Mouse (Mus musculus) midbrain, embryonic 11.5 days (tissue): ENCODE results near the gene D6Ertd527e. TPM values are rescaled to one million over a fixed set of nuclear protein-coding genes. Genes with fewer than 3 reads are reported as not detected.
A peak's percentile ranks its signal among the peaks of the same experiment; 100 is the strongest.

Source experiments
- ATAC-seq: fragments of 200-750 bp; cut with Nextera tagmentation; 2 replicates; pipeline ENCODE4 v1.8.0; 2017; ENCODE audit warnings: moderate TSS enrichment, moderate library complexity; ENCODE audit not compliant: low FRiP score
- DNase-seq: peaks from one replicate; pipeline ENCODE4 v3.0.0; 2015; ENCODE audit warnings: low spot score; ENCODE audit errors: missing footprints
- H3K27ac ChIP-seq: fragments of 300-500 bp; sonication (generic); 2 replicates; pipeline ENCODE4 v1.5.1; 2014; ENCODE audit warnings: low read depth, low read length
- H3K27me3 ChIP-seq: fragments of 300-500 bp; sonication (generic); 2 replicates; pipeline ENCODE4 v1.6.1; 2014; ENCODE audit warnings: mild to moderate bottlenecking, low read length, moderate library complexity, mixed read lengths; ENCODE audit not compliant: control insufficient read depth, insufficient read depth
- H3K36me3 ChIP-seq: fragments of 300-500 bp; sonication (generic); 2 replicates; pipeline ENCODE4 v1.6.1; 2014; ENCODE audit warnings: mild to moderate bottlenecking, low read length, moderate library complexity, mixed read lengths; ENCODE audit not compliant: control insufficient read depth, insufficient read depth
- H3K4me1 ChIP-seq: fragments of 300-500 bp; sonication (generic); 2 replicates; pipeline ENCODE4 v1.6.1; 2014; ENCODE audit warnings: low read length; ENCODE audit not compliant: control insufficient read depth, insufficient read depth
- H3K4me2 ChIP-seq: fragments of 300-500 bp; sonication (generic); 2 replicates; pipeline ENCODE4 v1.6.1; 2014; ENCODE audit warnings: mild to moderate bottlenecking, moderate library complexity
- H3K4me3 ChIP-seq: fragments of 300-500 bp; sonication (generic); 2 replicates; pipeline ENCODE4 v1.5.1; 2014; ENCODE audit warnings: low read depth, low read length
- H3K9ac ChIP-seq: fragments of 300-500 bp; sonication (generic); 2 replicates; pipeline ENCODE4 v1.6.1; 2014; ENCODE audit warnings: low read length
- H3K9me3 ChIP-seq: fragments of 300-500 bp; sonication (generic); 2 replicates; pipeline ENCODE4 v1.6.1; 2016; ENCODE audit warnings: low read length; ENCODE audit not compliant: control insufficient read depth
- WGBS: fragments of 180-500 bp; shearing (Covaris S2); extraction: QIAGEN DNeasy Blood & Tissue Kit; methylation state at CpG from one replicate; pipeline ENCODE4 v1.1.7; 2014; 5-methylcytosine and 5-hydroxymethylcytosine counted together
- polyA plus RNA-seq: library from polyadenylated mRNA; unstranded; fragments of >200 nt; fragmentation: Nextera tagmentation; extraction: Ambion mirVana; gene quantifications from 2 replicates; pipeline ENCODE4 v1.2.1, GENCODE M21; 2014

D6Ertd527e gene
- polyA plus RNA-seq: 0.19 TPM in 1 of 2 replicates, not detected in the other

DNA sequence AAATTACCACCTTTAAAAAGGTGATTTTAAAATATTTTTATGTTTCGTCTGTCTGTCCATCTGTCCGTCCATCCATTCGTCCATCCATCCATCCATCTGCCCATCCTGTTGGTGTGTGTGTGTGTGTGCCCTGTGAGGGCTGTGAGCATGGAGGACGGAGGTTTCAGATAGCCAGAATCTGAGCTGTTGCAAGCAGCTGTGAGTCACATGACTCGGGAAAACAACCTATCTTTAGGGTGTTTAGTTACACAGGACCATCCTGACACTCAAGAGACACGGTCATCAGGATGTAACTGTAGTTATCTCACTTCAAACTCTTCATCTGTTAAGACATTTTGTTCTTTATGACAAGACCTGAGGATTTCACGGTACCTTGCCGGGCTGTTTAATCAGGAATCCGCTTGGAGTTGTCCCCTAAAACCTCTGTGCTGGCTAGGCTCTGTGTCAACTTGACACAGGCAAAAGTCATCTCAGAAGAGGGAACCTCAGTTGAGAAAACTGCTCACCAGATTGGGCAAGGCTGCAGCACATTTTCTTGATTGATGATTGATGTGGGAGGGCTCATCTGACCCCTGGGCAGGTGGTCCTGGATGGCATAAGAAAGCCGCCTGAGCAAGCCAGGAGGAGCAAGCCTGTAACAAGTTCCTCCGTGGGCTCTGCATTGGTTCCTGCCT lies at the start of gene D6Ertd527e:
Gene D6Ertd527e, plus strand, starts transcription at position 624 of the 674 bp plus-strand sequence.
- Histone ChIP-seq H3K4me1 (peaks cover 7% of the 10 kb centered on the region), H3K36me3 (no peaks in the 10 kb centered on the region), H3K27ac (no peak within 1 kb of the TSS), H3K9me3 (no peaks in the 10 kb centered on the region), H3K27me3 (no peaks in the 10 kb centered on the region), H3K4me2 (no peak within 1 kb of the TSS), H3K9ac (no peak within 1 kb of the TSS), H3K4me3 (no peak within 1 kb of the TSS)
- ATAC-seq (no peak), DNase-seq (peak; percentile 44)
- 86% methylated on average over 11 of the region's 11 CpGs for WGBS

DNA sequence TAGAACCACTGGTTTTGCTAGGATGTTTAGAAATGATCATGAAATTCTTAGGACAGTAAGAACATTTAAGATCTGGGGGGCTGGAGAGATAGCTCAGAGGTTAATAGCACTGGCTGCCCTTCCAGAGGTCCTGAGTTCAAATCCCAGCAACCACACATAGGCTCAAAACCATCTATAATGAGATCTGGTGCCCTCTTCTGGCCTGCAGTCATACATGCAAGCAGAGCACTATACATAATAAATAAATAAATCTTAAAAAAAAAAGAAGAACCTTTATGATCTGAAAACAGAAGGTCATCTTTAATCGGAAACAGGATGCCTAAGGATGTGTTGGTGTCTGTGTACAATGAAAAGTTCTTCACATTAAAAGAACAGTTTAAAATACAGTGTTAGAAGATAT lies 44.8 kb upstream of the D6Ertd527e start:
- no peaks in the 10 kb centered on the region for H3K9me3 ChIP-seq
- H3K9ac ChIP-seq: no peak overlapping the region
- DNase-seq (no peak), ATAC-seq (no peak)
- H3K4me2 ChIP-seq: no peak overlapping the region
- H3K4me3 ChIP-seq: no peak overlapping the region
- H3K27me3 ChIP-seq: no peaks in the 10 kb centered on the region
- 97% methylated on average over 1 of the region's 1 CpGs for WGBS
- H3K27ac ChIP-seq: no peak overlapping the region
- no peaks in the 10 kb centered on the region for H3K4me1 ChIP-seq
- peaks cover 2% of the 10 kb centered on the region; the same call in 1 of the 2 replicates for H3K36me3 ChIP-seq

DNA sequence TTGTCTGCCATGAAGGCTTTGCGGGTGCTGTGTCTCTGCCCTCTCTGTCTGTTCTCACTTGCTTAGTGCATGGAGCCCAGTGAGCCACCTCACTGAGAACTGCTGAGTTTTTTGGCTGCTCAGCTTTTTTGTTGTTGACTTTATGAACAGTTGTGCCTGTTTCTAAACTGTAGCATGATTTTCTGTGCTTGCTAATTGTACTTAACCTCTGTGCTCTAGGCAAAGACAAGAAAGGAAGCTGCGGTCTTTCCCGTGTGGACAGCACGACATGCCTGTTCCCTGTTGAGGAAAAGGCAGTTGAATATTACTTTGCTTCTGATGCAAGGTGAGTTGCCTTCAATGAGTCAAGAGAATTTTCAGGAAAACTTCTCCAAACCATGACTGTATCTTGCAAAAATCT lies 41.0 kb upstream of the D6Ertd527e start:
- H3K4me1 ChIP-seq: no peaks in the 10 kb centered on the region
- H3K36me3 ChIP-seq: peaks cover 8% of the 10 kb centered on the region; the same call in 1 of the 2 replicates
- no peak overlapping the region for H3K4me2 ChIP-seq
- H3K4me3 ChIP-seq: no peak overlapping the region
- WGBS: 91% methylated on average over 4 of the region's 4 CpGs
- H3K27ac ChIP-seq: no peak overlapping the region
- ATAC-seq (no peak), DNase-seq (peak; percentile 77)
- no peaks in the 10 kb centered on the region for H3K9me3 ChIP-seq
- no peaks in the 10 kb centered on the region for H3K27me3 ChIP-seq
- no peak overlapping the region for H3K9ac ChIP-seq

DNA sequence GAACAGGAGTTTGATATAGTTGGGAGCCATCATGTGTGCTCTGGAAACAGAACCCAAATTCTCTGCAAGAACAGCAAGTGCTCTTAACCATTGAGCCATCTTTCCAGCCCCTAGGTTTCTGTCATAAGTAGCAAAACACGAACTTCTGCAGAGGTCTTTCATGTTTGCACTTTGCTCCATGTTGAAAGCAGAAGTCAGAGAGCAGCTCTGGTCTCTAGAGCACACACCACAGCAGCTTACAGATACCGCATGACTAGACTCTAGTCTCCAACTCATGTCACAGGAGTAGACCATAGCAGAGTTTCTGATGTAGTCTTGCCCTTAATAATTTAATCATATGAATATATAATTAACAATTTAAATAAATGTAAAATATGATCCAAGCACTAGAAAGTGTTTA lies 36.3 kb upstream of the D6Ertd527e start:
- no peaks in the 10 kb centered on the region for H3K4me1 ChIP-seq
- H3K27me3 ChIP-seq: no peaks in the 10 kb centered on the region
- H3K9ac ChIP-seq: no peak overlapping the region
- ATAC-seq (no peak), DNase-seq (no peak)
- no peaks in the 10 kb centered on the region for H3K9me3 ChIP-seq
- H3K4me2 ChIP-seq: no peak overlapping the region
- no peak overlapping the region for H3K27ac ChIP-seq
- peaks cover 8% of the 10 kb centered on the region; the same call in 1 of the 2 replicates for H3K36me3 ChIP-seq
- 91% methylated on average over 2 of the region's 2 CpGs for WGBS
- no peak overlapping the region for H3K4me3 ChIP-seq

DNA sequence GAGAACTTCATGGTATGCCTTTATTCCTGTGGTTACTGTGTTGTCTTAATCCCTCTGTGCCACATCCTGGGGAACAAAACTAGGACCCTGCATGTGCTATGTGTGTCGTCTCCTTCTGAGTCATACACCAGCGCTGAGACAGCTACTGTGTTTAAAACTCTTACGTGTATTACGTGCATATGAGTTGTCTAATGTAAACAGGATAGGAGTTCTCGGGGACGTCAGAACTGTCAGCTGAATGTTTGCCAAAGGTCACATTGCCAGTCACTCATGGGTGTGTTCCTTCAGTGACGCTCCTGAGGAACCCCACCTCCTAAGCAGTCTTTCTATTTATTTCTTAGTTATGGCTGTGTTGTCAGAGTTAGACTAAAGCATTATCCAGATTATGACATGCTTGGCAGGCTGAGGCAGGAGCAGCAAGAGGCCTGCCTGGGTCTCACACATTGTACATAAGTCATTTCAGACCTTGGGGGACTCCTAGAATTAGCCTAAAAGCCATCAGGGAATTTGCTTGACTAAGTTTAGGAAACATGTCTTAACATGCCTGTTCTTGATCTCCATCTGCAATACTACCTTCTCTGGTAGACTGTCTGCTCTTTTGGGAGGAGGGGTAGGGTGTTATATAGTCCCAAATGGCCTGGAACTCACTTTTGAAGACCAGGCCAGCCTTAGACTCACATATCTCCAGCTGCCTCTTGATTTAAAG lies 35.2 kb upstream of the D6Ertd527e start:
- Histone ChIP-seq H3K27me3 (no peaks in the 10 kb centered on the region), H3K36me3 (peaks cover 6% of the 10 kb centered on the region; the same call in 1 of the 2 replicates), H3K4me3 (no peak overlapping the region), H3K9me3 (no peaks in the 10 kb centered on the region), H3K4me1 (no peaks in the 10 kb centered on the region), H3K27ac (no peak overlapping the region), H3K9ac (no peak overlapping the region), H3K4me2 (no peak overlapping the region)
- ATAC-seq: no peak
- no peak for DNase-seq
- WGBS: 93% methylated on average over 7 of the region's 7 CpGs

DNA sequence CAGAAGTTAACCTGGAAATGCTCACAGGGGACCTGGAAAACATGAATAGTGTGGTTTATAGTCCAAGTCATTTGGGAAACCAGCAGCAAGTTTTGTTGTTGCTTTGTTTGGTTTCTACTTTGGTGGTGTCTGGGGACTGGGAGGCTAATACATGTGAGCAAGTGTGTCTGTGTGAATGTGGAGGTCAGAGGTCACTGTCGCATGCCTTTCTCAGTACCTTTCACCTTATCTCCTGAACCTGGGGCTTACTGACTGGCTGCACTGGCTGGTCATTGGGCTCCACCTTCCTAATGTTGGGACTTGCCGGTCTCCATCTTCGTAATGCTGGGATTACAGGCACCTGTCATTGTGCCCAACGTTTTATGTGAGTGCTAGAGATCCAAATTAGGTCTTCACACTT lies 33.9 kb upstream of the D6Ertd527e start:
- Histone ChIP-seq H3K36me3 (peaks cover 6% of the 10 kb centered on the region; the same call in 1 of the 2 replicates), H3K27me3 (no peaks in the 10 kb centered on the region), H3K9ac (no peak overlapping the region), H3K27ac (no peak overlapping the region), H3K9me3 (no peaks in the 10 kb centered on the region), H3K4me2 (no peak overlapping the region), H3K4me3 (no peak overlapping the region), H3K4me1 (no peaks in the 10 kb centered on the region)
- WGBS: 88% methylated on average over 4 of the region's 4 CpGs
- ATAC-seq (no peak), DNase-seq (no peak)

DNA sequence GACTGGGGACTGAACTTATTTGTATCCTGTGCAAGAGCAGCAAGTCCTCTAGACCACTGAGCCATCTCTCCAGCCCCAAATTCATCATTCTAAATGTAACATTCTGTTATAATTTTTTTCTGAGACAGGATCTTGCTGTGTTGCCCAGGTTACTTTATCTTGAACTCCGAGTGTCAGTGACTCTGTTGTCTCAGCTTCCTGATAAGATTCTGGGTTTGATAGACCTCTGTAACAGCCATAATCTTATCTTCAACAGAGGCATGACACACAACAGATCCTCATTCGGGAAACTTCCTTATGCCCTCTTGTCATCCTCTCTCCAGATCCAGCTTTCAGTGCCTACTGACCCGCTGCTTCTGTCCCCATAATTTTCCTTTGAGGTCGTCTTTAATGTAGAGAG lies 31.8 kb upstream of the D6Ertd527e start:
- Histone ChIP-seq H3K4me1 (no peaks in the 10 kb centered on the region), H3K27ac (no peak overlapping the region), H3K4me2 (no peak overlapping the region), H3K36me3 (no peaks in the 10 kb centered on the region), H3K9ac (no peak overlapping the region), H3K4me3 (no peak overlapping the region), H3K9me3 (no peaks in the 10 kb centered on the region), H3K27me3 (no peaks in the 10 kb centered on the region)
- ATAC-seq (no peak), DNase-seq (no peak)
- WGBS: 91% methylated on average over 4 of the region's 4 CpGs

DNA sequence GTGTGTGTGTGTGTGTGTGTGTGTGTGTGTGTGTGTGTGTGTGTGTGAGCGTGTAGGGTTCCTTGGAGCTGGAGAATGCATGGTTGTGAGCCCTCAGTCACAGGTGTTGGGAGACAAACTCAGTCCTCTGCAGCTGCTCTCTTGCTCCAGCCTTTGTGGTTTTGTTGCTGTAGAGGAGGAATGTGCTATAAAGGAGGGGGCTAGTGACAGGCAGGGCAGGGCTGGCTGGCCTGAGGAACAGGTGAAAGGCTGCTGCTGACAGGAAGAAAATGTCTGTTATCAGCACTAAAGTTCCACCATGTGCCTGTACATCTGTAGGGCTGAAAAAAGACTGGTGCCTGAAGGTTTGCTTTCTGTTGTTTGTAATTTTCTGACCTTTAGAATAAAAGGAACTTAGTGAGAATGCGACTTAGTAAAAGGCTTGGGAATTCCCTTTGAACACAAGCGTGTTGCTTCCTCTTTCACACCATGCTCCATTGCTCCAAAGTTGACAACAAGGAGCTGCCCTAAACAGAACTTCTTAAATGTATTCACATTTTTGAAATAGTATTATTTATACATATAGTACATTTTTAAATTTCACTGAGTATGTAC lies 29.4 kb upstream of the D6Ertd527e start:
- Histone ChIP-seq H3K36me3 (no peaks in the 10 kb centered on the region), H3K9me3 (no peaks in the 10 kb centered on the region), H3K4me3 (no peak overlapping the region), H3K27ac (no peak overlapping the region), H3K27me3 (no peaks in the 10 kb centered on the region), H3K4me1 (no peaks in the 10 kb centered on the region), H3K4me2 (no peak overlapping the region), H3K9ac (no peak overlapping the region)
- DNase-seq (peak; percentile 31), ATAC-seq (no peak)
- 92% methylated on average over 2 of the region's 3 CpGs for WGBS

DNA sequence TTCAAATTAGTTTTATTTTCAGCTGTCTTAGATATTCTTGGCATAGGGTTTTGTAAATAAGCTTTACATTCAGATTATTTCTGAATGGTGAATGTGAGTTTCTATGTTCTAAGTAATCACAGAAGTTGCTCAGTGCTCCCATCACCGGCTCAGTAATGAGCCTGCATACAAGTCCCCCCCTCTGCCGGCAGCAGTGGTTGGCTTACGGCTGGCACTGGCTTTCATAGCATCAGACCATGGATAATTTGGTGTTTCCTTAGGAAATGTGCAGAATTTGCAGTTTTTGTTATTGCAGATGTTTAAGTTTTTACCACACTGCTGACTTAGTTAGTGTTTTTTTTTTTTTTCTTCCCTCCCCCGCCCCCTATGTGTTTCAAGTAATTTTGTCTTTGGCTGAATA lies 25.1 kb upstream of the D6Ertd527e start:
- Histone ChIP-seq H3K4me2 (no peak overlapping the region), H3K27ac (no peak overlapping the region), H3K9ac (no peak overlapping the region), H3K4me1 (no peaks in the 10 kb centered on the region), H3K4me3 (no peak overlapping the region), H3K27me3 (no peaks in the 10 kb centered on the region), H3K36me3 (no peaks in the 10 kb centered on the region), H3K9me3 (no peaks in the 10 kb centered on the region)
- no peak for DNase-seq
- ATAC-seq: no peak
- whole genome bisulfite sequencing: 88% methylated on average over 4 of the region's 4 CpGs
